In genomic region chr6:125096279-125096596, GRCm38 (mm10) we compare ENCODE assay signal across 8 mouse cellular contexts. TPM values are rescaled to one million over a fixed set of nuclear protein-coding genes. Genes with fewer than 3 reads are reported as not detected.
DNase-seq lines count a peak whose midpoint lies in the region; ATAC-seq and TF ChIP-seq lines count a peak whose summit lies in the region.

No protein-coding gene starts in this region.

- peak overlapping the region; percentile 99 for H3K27ac ChIP-seq in left cerebral cortex, adult 2 months
- H3K27ac ChIP-seq in embryonic facial prominence, embryonic 12.5 days, result peak overlapping the region; percentile 96
- peak overlapping the region; percentile 94 for H3K27ac ChIP-seq in intestine, embryonic 15.5 days
- peak overlapping the region; percentile 91 for H3K27ac ChIP-seq in neural tube, embryonic 12.5 days

- peaks cover 33% of the 10 kb centered on the region for H3K4me1 ChIP-seq in embryonic facial prominence, embryonic 12.5 days
- peaks cover 30% of the 10 kb centered on the region for H3K4me1 ChIP-seq in intestine, embryonic 15.5 days (replicated peaks)
- peaks cover 31% of the 10 kb centered on the region for H3K4me1 ChIP-seq in neural tube, embryonic 12.5 days

- H3K36me3 ChIP-seq in embryonic facial prominence, embryonic 12.5 days, result peaks cover 32% of the 10 kb centered on the region
- peaks cover 18% of the 10 kb centered on the region for H3K36me3 ChIP-seq in intestine, embryonic 15.5 days
- peaks cover 31% of the 10 kb centered on the region for H3K36me3 ChIP-seq in neural tube, embryonic 12.5 days

- TF ChIP-seq CTCF in left cerebral cortex, adult 2 months (IDR thresholded peaks at IDR 0.05), result no peak

- intact Hi-C loops in left cerebral cortex, adult 2 months (cut with DNase I), result loop anchor here (5.0 kb wide), 1 partner anchor 71 kb away; the partner anchor contains the start of gene Gapdh
- intact Hi-C loops in left cerebral cortex, postnatal 4 days (cut with DNase I), result no loop called here

- ATAC-seq in embryonic facial prominence, embryonic 12.5 days (ENCODE audit: insufficient number of reproducible peaks, insufficient read depth, low FRiP score, low TSS enrichment), result no peak
- peak; percentile 46; the same call in 1 of the 2 replicates for ATAC-seq in intestine, embryonic 15.5 days
- ATAC-seq in neural tube, embryonic 12.5 days (ENCODE audit: low FRiP score, low read depth), result no peak; the same call in 1 of the 2 replicates

- no peak for DNase-seq in left cerebral cortex, adult 2 months (ENCODE audit: extremely low spot score in 1 of 2, low spot score in 2 of 2)
- no peak for DNase-seq in left cerebral cortex, postnatal 4 days
- DNase-seq in left cerebral cortex, adult 8-10 months (ENCODE audit: low spot score in 2 of 2), result no peak
- DNase-seq in urinary bladder, adult 2 months (ENCODE audit: low spot score), result no peak
- DNase-seq in thymus, postnatal 0 days (ENCODE audit: low spot score), result no peak

- H3K9me3 ChIP-seq in embryonic facial prominence, embryonic 12.5 days, result no peaks in the 10 kb centered on the region
- no peaks in the 10 kb centered on the region for H3K9me3 ChIP-seq in intestine, embryonic 15.5 days
- H3K9me3 ChIP-seq in neural tube, embryonic 12.5 days, result no peaks in the 10 kb centered on the region

- no peaks in the 10 kb centered on the region for H3K27me3 ChIP-seq in embryonic facial prominence, embryonic 12.5 days
- no peaks in the 10 kb centered on the region for H3K27me3 ChIP-seq in intestine, embryonic 15.5 days (replicated peaks)
- no peaks in the 10 kb centered on the region for H3K27me3 ChIP-seq in neural tube, embryonic 12.5 days (replicated peaks)

- peak overlapping the region; percentile 88 for H3K4me2 ChIP-seq in embryonic facial prominence, embryonic 12.5 days (replicated peaks)
- H3K4me2 ChIP-seq in intestine, embryonic 15.5 days (replicated peaks), result peak overlapping the region; percentile 72
- peak overlapping the region; percentile 65 for H3K4me2 ChIP-seq in neural tube, embryonic 12.5 days (replicated peaks)

- H3K4me3 ChIP-seq in left cerebral cortex, adult 2 months, result peak overlapping the region; percentile 96
- H3K4me3 ChIP-seq in embryonic facial prominence, embryonic 12.5 days, result peak overlapping the region; percentile 100
- peak overlapping the region; percentile 91 for H3K4me3 ChIP-seq in intestine, embryonic 15.5 days (replicated peaks)
- peak overlapping the region; percentile 99 for H3K4me3 ChIP-seq in neural tube, embryonic 12.5 days

- 0% methylated on average over 18 of the region's 32 CpGs for WGBS in embryonic facial prominence, embryonic 12.5 days
- 1% methylated on average over 19 of the region's 32 CpGs for WGBS in intestine, embryonic 15.5 days
- under 1% methylated on average over 31 of the region's 32 CpGs for WGBS in neural tube, embryonic 12.5 days

- H3K9ac ChIP-seq in embryonic facial prominence, embryonic 12.5 days, result peak overlapping the region; percentile 97
- H3K9ac ChIP-seq in intestine, embryonic 15.5 days, result peak overlapping the region; percentile 93
- H3K9ac ChIP-seq in neural tube, embryonic 12.5 days, result peak overlapping the region; percentile 97

RNA-seq across cellular contexts. Expression of gene Chd4, which starts 0.5 kb away (rescaled TPM):
- 100 to 1,000 TPM; 166 to 171 TPM for total RNA-seq in left cerebral cortex, adult 2 months (2021)
- total RNA-seq in left cerebral cortex, postnatal 4 days (2021), result 100 to 1,000 TPM; 173 to 175 TPM
- 90.0 and 104 TPM in 2 replicates for polyA plus RNA-seq in embryonic facial prominence, embryonic 12.5 days (2016; fragmentation: Nextera tagmentation; extraction: Ambion mirVana)
- 62.3 and 62.6 TPM in 2 replicates for polyA plus RNA-seq in intestine, embryonic 15.5 days (2015; fragmentation: Nextera tagmentation; extraction: Ambion mirVana)
- polyA plus RNA-seq in neural tube, embryonic 12.5 days (2016; fragmentation: Nextera tagmentation; extraction: Ambion mirVana), result 115 and 121 TPM in 2 replicates
- 100 to 1,000 TPM; 161 to 176 (median 173) TPM for total RNA-seq in left cerebral cortex, adult 8-10 months (2022)
- 43.1 and 78.9 TPM in 2 replicates for polyA plus RNA-seq in urinary bladder, adult 2 months (2012; rRNA removed)
- polyA plus RNA-seq in thymus, postnatal 0 days (2015; fragmentation: Nextera tagmentation; extraction: Ambion mirVana), result 70.0 and 84.9 TPM in 2 replicates

RNA-seq across cellular contexts. Expression of gene Lpar5, which starts 28.5 kb away (rescaled TPM):
- total RNA-seq in left cerebral cortex, adult 2 months (2021), result under 1 TPM; 0.50 to 0.68 TPM
- 1 to 10 TPM; 1.3 TPM for total RNA-seq in left cerebral cortex, postnatal 4 days (2021)
- 0.53 and 0.61 TPM in 2 replicates for polyA plus RNA-seq in embryonic facial prominence, embryonic 12.5 days (2016; fragmentation: Nextera tagmentation; extraction: Ambion mirVana)
- polyA plus RNA-seq in intestine, embryonic 15.5 days (2015; fragmentation: Nextera tagmentation; extraction: Ambion mirVana), result 5.8 and 6.1 TPM in 2 replicates
- 0.32 and 0.54 TPM in 2 replicates for polyA plus RNA-seq in neural tube, embryonic 12.5 days (2016; fragmentation: Nextera tagmentation; extraction: Ambion mirVana)
- total RNA-seq in left cerebral cortex, adult 8-10 months (2022), result 1 to 10 TPM in 2 of 4 experiments, under 1 TPM in 2; 0.44 to 1.9 (median 0.82) TPM
- 2.9 and 4.2 TPM in 2 replicates for polyA plus RNA-seq in urinary bladder, adult 2 months (2012; rRNA removed)
- 3.5 and 4.2 TPM in 2 replicates for polyA plus RNA-seq in thymus, postnatal 0 days (2015; fragmentation: Nextera tagmentation; extraction: Ambion mirVana)

RNA-seq across cellular contexts. Expression of gene Nop2, which starts 35.5 kb away (rescaled TPM):
- total RNA-seq in left cerebral cortex, adult 2 months (2021), result 10 to 100 TPM; 28.1 to 32.1 TPM
- 10 to 100 TPM; 43.0 to 44.5 TPM for total RNA-seq in left cerebral cortex, postnatal 4 days (2021)
- 68.0 and 70.1 TPM in 2 replicates for polyA plus RNA-seq in embryonic facial prominence, embryonic 12.5 days (2016; fragmentation: Nextera tagmentation; extraction: Ambion mirVana)
- 68.1 and 70.3 TPM in 2 replicates for polyA plus RNA-seq in intestine, embryonic 15.5 days (2015; fragmentation: Nextera tagmentation; extraction: Ambion mirVana)
- polyA plus RNA-seq in neural tube, embryonic 12.5 days (2016; fragmentation: Nextera tagmentation; extraction: Ambion mirVana), result 53.9 and 56.3 TPM in 2 replicates
- 10 to 100 TPM; 25.4 to 28.2 (median 27.2) TPM for total RNA-seq in left cerebral cortex, adult 8-10 months (2022)
- 23.1 TPM in 2 replicates for polyA plus RNA-seq in urinary bladder, adult 2 months (2012; rRNA removed)
- 53.9 and 60.7 TPM in 2 replicates for polyA plus RNA-seq in thymus, postnatal 0 days (2015; fragmentation: Nextera tagmentation; extraction: Ambion mirVana)

RNA-seq across cellular contexts. Expression of gene Acrbp, which starts 46.7 kb away (rescaled TPM):
- total RNA-seq in left cerebral cortex, adult 2 months (2021), result 10 to 100 TPM; 12.2 to 18.4 TPM
- 10 to 100 TPM; 11.7 to 13.0 TPM for total RNA-seq in left cerebral cortex, postnatal 4 days (2021)
- polyA plus RNA-seq in embryonic facial prominence, embryonic 12.5 days (2016; fragmentation: Nextera tagmentation; extraction: Ambion mirVana), result 17.6 and 21.0 TPM in 2 replicates
- polyA plus RNA-seq in intestine, embryonic 15.5 days (2015; fragmentation: Nextera tagmentation; extraction: Ambion mirVana), result 8.5 and 9.3 TPM in 2 replicates
- 15.1 and 15.3 TPM in 2 replicates for polyA plus RNA-seq in neural tube, embryonic 12.5 days (2016; fragmentation: Nextera tagmentation; extraction: Ambion mirVana)
- 10 to 100 TPM in 2 of 4 experiments, 1 to 10 TPM in 2; 8.6 to 12.1 (median 10.1) TPM for total RNA-seq in left cerebral cortex, adult 8-10 months (2022)
- polyA plus RNA-seq in urinary bladder, adult 2 months (2012; rRNA removed), result 23.5 and 24.7 TPM in 2 replicates
- polyA plus RNA-seq in thymus, postnatal 0 days (2015; fragmentation: Nextera tagmentation; extraction: Ambion mirVana), result 9.2 and 10.2 TPM in 2 replicates

RNA-seq across cellular contexts. Expression of gene Iffo1, which starts 48.8 kb away (rescaled TPM):
- total RNA-seq in left cerebral cortex, adult 2 months (2021), result 10 to 100 TPM; 64.6 to 67.1 TPM
- total RNA-seq in left cerebral cortex, postnatal 4 days (2021), result 10 to 100 TPM; 27.0 to 28.3 TPM
- 19.1 and 24.0 TPM in 2 replicates for polyA plus RNA-seq in embryonic facial prominence, embryonic 12.5 days (2016; fragmentation: Nextera tagmentation; extraction: Ambion mirVana)
- 6.9 and 7.2 TPM in 2 replicates for polyA plus RNA-seq in intestine, embryonic 15.5 days (2015; fragmentation: Nextera tagmentation; extraction: Ambion mirVana)
- 21.9 and 22.6 TPM in 2 replicates for polyA plus RNA-seq in neural tube, embryonic 12.5 days (2016; fragmentation: Nextera tagmentation; extraction: Ambion mirVana)
- total RNA-seq in left cerebral cortex, adult 8-10 months (2022), result 10 to 100 TPM; 62.0 to 68.5 (median 66.4) TPM
- 28.6 and 29.0 TPM in 2 replicates for polyA plus RNA-seq in urinary bladder, adult 2 months (2012; rRNA removed)
- 13.8 and 19.0 TPM in 2 replicates for polyA plus RNA-seq in thymus, postnatal 0 days (2015; fragmentation: Nextera tagmentation; extraction: Ambion mirVana)
